ENCODE assay signal across 8 mouse cellular contexts in genomic region chr9:107887804-107888266, GRCm38 (mm10). TPM values are rescaled to one million over a fixed set of nuclear protein-coding genes. Genes with fewer than 3 reads are reported as not detected.
A peak's percentile ranks its signal among the peaks of the same experiment; 100 is the strongest.
DNase-seq lines count a peak whose midpoint lies in the region; ATAC-seq and TF ChIP-seq lines count a peak whose summit lies in the region.

Gene Mon1a, plus strand, starts transcription at chr9:107888151.

- TF ChIP-seq POLR2A in liver, adult 2 months (IDR thresholded peaks at IDR 0.05; ENCODE audit: extremely low read depth, insufficient read depth, low read length), result peak; percentile 69

- peak within 1 kb of the TSS; percentile 85 for H3K9ac ChIP-seq in heart, embryonic 12.5 days
- peak within 1 kb of the TSS; percentile 70 for H3K9ac ChIP-seq in kidney, postnatal 0 days (ENCODE audit: low read depth, low read length)
- H3K9ac ChIP-seq in liver, adult 2 months (ENCODE audit: low read depth, low read length), result peak within 1 kb of the TSS; percentile 69

- peaks cover 14% of the 10 kb centered on the region; the same call in 1 of the 2 replicates for H3K79me2 ChIP-seq in liver, adult 2 months (ENCODE audit: control insufficient read depth, insufficient read depth, low read length)

- no peaks in the 10 kb centered on the region for H3K36me3 ChIP-seq in heart, embryonic 12.5 days
- H3K36me3 ChIP-seq in kidney, postnatal 0 days (ENCODE audit: insufficient read depth, low read length), result no peaks in the 10 kb centered on the region
- peaks cover 6% of the 10 kb centered on the region; the same call in 1 of the 2 replicates for H3K36me3 ChIP-seq in liver, adult 2 months (ENCODE audit: control insufficient read depth, insufficient read depth, low read length)

- ATAC-seq in erythroid progenitor cell, adult 5-6 weeks (replicated peaks; ENCODE audit: low FRiP score, poor library complexity, severe bottlenecking), result peak; percentile 96
- ATAC-seq in heart, embryonic 12.5 days (ENCODE audit: insufficient number of reproducible peaks, low FRiP score), result peak; percentile 98
- ATAC-seq in kidney, postnatal 0 days (replicated peaks; ENCODE audit: low FRiP score, low read depth), result peak; percentile 95
- ATAC-seq in monocyte, adult 5-6 weeks (replicated peaks; ENCODE audit: insufficient number of reproducible peaks, low FRiP score, low TSS enrichment, poor library complexity, severe bottlenecking), result peak; percentile 96

- peaks cover 6% of the 10 kb centered on the region; the same call in 1 of the 2 replicates for H3K27me3 ChIP-seq in heart, embryonic 12.5 days (replicated peaks)
- H3K27me3 ChIP-seq in kidney, postnatal 0 days (ENCODE audit: insufficient read depth, low read length), result no peaks in the 10 kb centered on the region
- no peaks in the 10 kb centered on the region for H3K27me3 ChIP-seq in liver, adult 2 months (ENCODE audit: control insufficient read depth, insufficient read depth, low read length)

- no peaks in the 10 kb centered on the region for H3K4me1 ChIP-seq in brown adipose tissue, adult 24 weeks (ENCODE audit: control insufficient read depth, insufficient read depth, insufficient read length, low read length)
- peaks cover 18% of the 10 kb centered on the region for H3K4me1 ChIP-seq in heart, embryonic 12.5 days (replicated peaks)
- H3K4me1 ChIP-seq in kidney, postnatal 0 days (replicated peaks; ENCODE audit: insufficient read depth, low read length), result no peaks in the 10 kb centered on the region
- H3K4me1 ChIP-seq in liver, adult 2 months (ENCODE audit: control insufficient read depth, insufficient read depth, low read length), result peaks cover 3% of the 10 kb centered on the region; the same call in 1 of the 2 replicates

- peak within 1 kb of the TSS; percentile 73 for H3K27ac ChIP-seq in brown adipose tissue, adult 24 weeks (replicated peaks; ENCODE audit: low read depth, low read length)
- H3K27ac ChIP-seq in heart, embryonic 12.5 days (ENCODE audit: poor library complexity, severe bottlenecking), result peak within 1 kb of the TSS; percentile 60; the same call in 1 of the 2 replicates
- peak within 1 kb of the TSS; percentile 79 for H3K27ac ChIP-seq in kidney, postnatal 0 days
- H3K27ac ChIP-seq in liver, adult 2 months (replicated peaks; ENCODE audit: insufficient read depth, low read depth, low read length), result peak within 1 kb of the TSS; percentile 40

- peak within 1 kb of the TSS; percentile 90 for H3K4me2 ChIP-seq in heart, embryonic 12.5 days
- peak within 1 kb of the TSS; percentile 90 for H3K4me2 ChIP-seq in kidney, postnatal 0 days (ENCODE audit: low read length)

- no peak; the same call in 1 of the 2 replicates for TF ChIP-seq CTCF in kidney, postnatal 0 days (IDR thresholded peaks at IDR 0.05; ENCODE audit: low read depth)
- no peak for TF ChIP-seq CTCF in liver, adult 2 months (IDR thresholded peaks at IDR 0.05; ENCODE audit: low read depth, low read length)

- DNase-seq in CD4-positive, CD25-positive, alpha-beta regulatory T cell, adult 2 months (ENCODE audit: low read depth, low spot score), result peak; percentile 93
- DNase-seq in kidney, postnatal 0 days (ENCODE audit: low spot score), result peak; percentile 86
- peak; percentile 88 for DNase-seq in liver, adult 2 months (ENCODE audit: extremely low read depth, low read depth, low spot score)
- DNase-seq in spleen, postnatal 36 days (ENCODE audit: low spot score in 2 of 2), result peak; percentile 92

- no peaks in the 10 kb centered on the region for H3K9me3 ChIP-seq in heart, embryonic 12.5 days (replicated peaks)
- no peaks in the 10 kb centered on the region for H3K9me3 ChIP-seq in kidney, postnatal 0 days (replicated peaks; ENCODE audit: low read length)

- under 1% methylated on average over 28 of the region's 28 CpGs for WGBS in heart, embryonic 12.5 days
- under 1% methylated on average over 28 of the region's 28 CpGs for WGBS in kidney, postnatal 0 days
- under 1% methylated on average over 28 of the region's 28 CpGs for WGBS in liver, adult 2 months

- peak within 1 kb of the TSS; percentile 94 for H3K4me3 ChIP-seq in brown adipose tissue, adult 24 weeks (ENCODE audit: insufficient read depth, low read depth, low read length)
- H3K4me3 ChIP-seq in heart, embryonic 12.5 days, result peak within 1 kb of the TSS; percentile 86
- H3K4me3 ChIP-seq in kidney, postnatal 0 days (replicated peaks; ENCODE audit: low read depth, low read length), result peak within 1 kb of the TSS; percentile 73
- peak within 1 kb of the TSS; percentile 63 for H3K4me3 ChIP-seq in liver, adult 2 months (ENCODE audit: insufficient read depth, low read depth, low read length)

RNA-seq across cellular contexts. Expression of gene Mon1a, which starts in this region (rescaled TPM):
- polyA plus RNA-seq in brown adipose tissue, adult 24 weeks (2012; ENCODE audit: insufficient read depth, insufficient read length, missing spikeins), result 12.6 and 14.3 TPM in 2 replicates
- not detected in 2 replicates for total RNA-seq in erythroid progenitor cell, adult 5-6 weeks (2015; ENCODE audit: low replicate concordance)
- total RNA-seq in erythroid progenitor cell, adult 5-6 weeks (2017; ENCODE audit: low replicate concordance), result 0.64 and 3.3 TPM in 2 replicates
- polyA plus RNA-seq in heart, embryonic 12.5 days (2016; fragmentation: Nextera tagmentation; extraction: Ambion mirVana), result 9.3 and 9.9 TPM in 2 replicates
- 11.1 and 12.7 TPM in 2 replicates for polyA plus RNA-seq in kidney, postnatal 0 days (2015; fragmentation: Nextera tagmentation; extraction: Ambion mirVana)
- 9.2 and 12.4 TPM in 2 replicates for total RNA-seq in liver, adult 2 months (2014; rRNA removed)
- 29.2 and 29.6 TPM in 2 replicates for polyA plus RNA-seq in liver, adult 2 months (2012; rRNA removed)
- 13.0 to 22.8 TPM (median 16.4 TPM) in 3 replicates for total RNA-seq in monocyte, adult 5-6 weeks (2017)

Comparison
In these comparisons a context has a peak if more than half of its experiments do, and no peak if none do; other contexts are left out.
1. Peak in every context shown above with its lines: DNase-seq, ATAC-seq, H3K4me3 ChIP-seq and H3K27ac ChIP-seq.